Comparison of ENCODE assay signal across 8 mouse cellular contexts in the genomic region with DNA sequence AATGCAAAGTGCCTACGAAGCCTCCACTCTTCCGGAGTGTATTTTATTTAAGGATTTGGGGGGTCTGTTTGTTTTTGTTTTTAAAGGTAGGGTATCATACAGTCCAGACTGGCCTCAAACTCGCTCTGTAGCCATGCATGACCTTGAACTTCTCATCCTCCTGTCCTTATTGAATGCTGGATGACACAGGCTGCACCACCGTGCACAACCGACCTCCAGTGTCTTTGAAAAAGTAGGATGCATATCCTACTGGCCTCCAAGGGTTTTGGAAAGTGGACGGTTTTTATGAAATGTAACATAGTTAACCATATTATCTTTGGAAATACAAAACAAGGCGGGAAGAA. TPM values are rescaled to one million over a fixed set of nuclear protein-coding genes. Genes with fewer than 3 reads are reported as not detected.
DNase-seq lines count a peak whose midpoint lies in the region; ATAC-seq and TF ChIP-seq lines count a peak whose summit lies in the region.

No protein-coding gene starts in this region.

- H3K27ac ChIP-seq in heart, embryonic 13.5 days (replicated peaks): no peak overlapping the region
- H3K27ac ChIP-seq in bone marrow, adult 2 months (ENCODE audit: control insufficient read depth, insufficient read depth, low read depth, low read length, poor library complexity): no peak overlapping the region
- no peak overlapping the region for H3K27ac ChIP-seq in hindbrain, embryonic 12.5 days
- H3K27ac ChIP-seq in midbrain, embryonic 10.5 days (replicated peaks): peak overlapping the region; percentile 85

- no peak for ATAC-seq in heart, embryonic 13.5 days (ENCODE audit: extremely low read depth, insufficient number of reproducible peaks, low FRiP score, low TSS enrichment)
- peak; percentile 67 for ATAC-seq in hindbrain, embryonic 12.5 days (ENCODE audit: low FRiP score)
- no peak for ATAC-seq in erythroid progenitor cell, adult 5-6 weeks (replicated peaks; ENCODE audit: low FRiP score, poor library complexity, severe bottlenecking)

- H3K9me3 ChIP-seq in heart, embryonic 13.5 days: peaks cover 2% of the 10 kb centered on the region; the same call in 1 of the 2 replicates
- peaks cover 7% of the 10 kb centered on the region; the same call in 1 of the 2 replicates for H3K9me3 ChIP-seq in hindbrain, embryonic 12.5 days (replicated peaks)
- H3K9me3 ChIP-seq in midbrain, embryonic 10.5 days (replicated peaks): peaks cover 16% of the 10 kb centered on the region

- H3K4me1 ChIP-seq in heart, embryonic 13.5 days: peaks cover 11% of the 10 kb centered on the region
- H3K4me1 ChIP-seq in bone marrow, adult 2 months (ENCODE audit: control insufficient read depth, insufficient read depth, low read length): peaks cover 1% of the 10 kb centered on the region; the same call in 1 of the 2 replicates
- peaks cover 7% of the 10 kb centered on the region for H3K4me1 ChIP-seq in hindbrain, embryonic 12.5 days
- peaks cover 13% of the 10 kb centered on the region for H3K4me1 ChIP-seq in midbrain, embryonic 10.5 days

- peak overlapping the region; percentile 60 for H3K4me3 ChIP-seq in heart, embryonic 13.5 days
- peak overlapping the region; percentile 27 for H3K4me3 ChIP-seq in bone marrow, adult 2 months (replicated peaks; ENCODE audit: control insufficient read depth, low read depth, low read length)
- H3K4me3 ChIP-seq in hindbrain, embryonic 12.5 days: peak overlapping the region; percentile 43
- peak overlapping the region; percentile 65 for H3K4me3 ChIP-seq in midbrain, embryonic 10.5 days

- H3K27me3 ChIP-seq in heart, embryonic 13.5 days (replicated peaks): peaks cover 15% of the 10 kb centered on the region
- no peaks in the 10 kb centered on the region; the same call in 1 of the 2 replicates for H3K27me3 ChIP-seq in hindbrain, embryonic 12.5 days
- peaks cover 22% of the 10 kb centered on the region; the same call in 1 of the 2 replicates for H3K27me3 ChIP-seq in midbrain, embryonic 10.5 days (ENCODE audit: low read depth, poor library complexity, severe bottlenecking)

- no peak for DNase-seq in heart, adult 8-10 months (ENCODE audit: low spot score)
- no peak for DNase-seq in midbrain, embryonic 10.5 days (ENCODE audit: low spot score)
- no peak for DNase-seq in frontal cortex, postnatal 36 days (ENCODE audit: low spot score in 2 of 2)
- DNase-seq in cerebellum, adult 9-10 months: no peak

- no peak for TF ChIP-seq CTCF in bone marrow, adult 2 months (IDR thresholded peaks at IDR 0.05; ENCODE audit: control insufficient read depth, insufficient read depth, low read length)

- peak overlapping the region; percentile 78 for H3K9ac ChIP-seq in heart, embryonic 13.5 days
- H3K9ac ChIP-seq in hindbrain, embryonic 12.5 days: peak overlapping the region; percentile 29

- H3K4me2 ChIP-seq in heart, embryonic 13.5 days: peak overlapping the region; percentile 86
- H3K4me2 ChIP-seq in hindbrain, embryonic 12.5 days (replicated peaks): peak overlapping the region; percentile 56

- no peaks in the 10 kb centered on the region for H3K36me3 ChIP-seq in heart, embryonic 13.5 days
- no peaks in the 10 kb centered on the region for H3K36me3 ChIP-seq in hindbrain, embryonic 12.5 days
- H3K36me3 ChIP-seq in midbrain, embryonic 10.5 days: no peaks in the 10 kb centered on the region

- 35% methylated on average over 7 of the region's 7 CpGs for WGBS in heart, embryonic 13.5 days
- WGBS in bone marrow, adult 2 months: 38% methylated on average over 7 of the region's 7 CpGs
- 32% methylated on average over 7 of the region's 7 CpGs for WGBS in hindbrain, embryonic 12.5 days
- WGBS in midbrain, embryonic 10.5 days: 39% methylated on average over 7 of the region's 7 CpGs

- TF ChIP-seq POLR2A in bone marrow, adult 2 months (IDR thresholded peaks at IDR 0.05; ENCODE audit: borderline replicate concordance, control insufficient read depth, low read depth, low read length): no peak

RNA-seq across cellular contexts. Expression of gene Ccdc13, which starts 0.3 kb away (rescaled TPM):
- polyA plus RNA-seq in heart, embryonic 13.5 days (2015; fragmentation: Nextera tagmentation; extraction: Ambion mirVana): 0.05 TPM in 1 of 2 replicates, not detected in the other
- under 1 TPM in 2 of 4 experiments, not detected in 2; 0.12 to 0.27 TPM for total RNA-seq in heart, adult 8-10 months (2022)
- polyA plus RNA-seq in bone marrow, adult 2 months (2011; ENCODE audit: insufficient read depth, insufficient read length, low replicate concordance, missing spikeins): not detected in 2 replicates
- 2.9 and 4.4 TPM in 2 replicates for polyA plus RNA-seq in hindbrain, embryonic 12.5 days (2016; fragmentation: Nextera tagmentation; extraction: Ambion mirVana)
- polyA plus RNA-seq in midbrain, embryonic 10.5 days (2016; fragmentation: Nextera tagmentation; extraction: Ambion mirVana): 2.4 and 2.9 TPM in 2 replicates
- not detected in 2 replicates for total RNA-seq in erythroid progenitor cell, adult 5-6 weeks (2015; ENCODE audit: low replicate concordance)
- not detected in 2 replicates for total RNA-seq in erythroid progenitor cell, adult 5-6 weeks (2017; ENCODE audit: low replicate concordance)

RNA-seq across cellular contexts. Expression of gene Higd1a, which starts 18.6 kb away (rescaled TPM):
- 230 and 277 TPM in 2 replicates for polyA plus RNA-seq in heart, embryonic 13.5 days (2015; fragmentation: Nextera tagmentation; extraction: Ambion mirVana)
- total RNA-seq in heart, adult 8-10 months (2022): 100 to 1,000 TPM; 186 to 221 (median 198) TPM
- 52.3 and 68.9 TPM in 2 replicates for polyA plus RNA-seq in bone marrow, adult 2 months (2011; ENCODE audit: insufficient read depth, insufficient read length, low replicate concordance, missing spikeins)
- 139 and 144 TPM in 2 replicates for polyA plus RNA-seq in hindbrain, embryonic 12.5 days (2016; fragmentation: Nextera tagmentation; extraction: Ambion mirVana)
- polyA plus RNA-seq in midbrain, embryonic 10.5 days (2016; fragmentation: Nextera tagmentation; extraction: Ambion mirVana): 207 and 245 TPM in 2 replicates
- 23.4 and 24.3 TPM in 2 replicates for total RNA-seq in erythroid progenitor cell, adult 5-6 weeks (2015; ENCODE audit: low replicate concordance)
- total RNA-seq in erythroid progenitor cell, adult 5-6 weeks (2017; ENCODE audit: low replicate concordance): 11.7 and 19.4 TPM in 2 replicates

RNA-seq across cellular contexts. Expression of gene Hhatl, which starts 47.3 kb away (rescaled TPM):
- 10.3 and 10.7 TPM in 2 replicates for polyA plus RNA-seq in heart, embryonic 13.5 days (2015; fragmentation: Nextera tagmentation; extraction: Ambion mirVana)
- 100 to 1,000 TPM; 100 to 119 (median 118) TPM for total RNA-seq in heart, adult 8-10 months (2022)
- not detected in 2 replicates for polyA plus RNA-seq in bone marrow, adult 2 months (2011; ENCODE audit: insufficient read depth, insufficient read length, low replicate concordance, missing spikeins)
- 0.13 and 0.15 TPM in 2 replicates for polyA plus RNA-seq in hindbrain, embryonic 12.5 days (2016; fragmentation: Nextera tagmentation; extraction: Ambion mirVana)
- polyA plus RNA-seq in midbrain, embryonic 10.5 days (2016; fragmentation: Nextera tagmentation; extraction: Ambion mirVana): not detected in 2 replicates
- total RNA-seq in erythroid progenitor cell, adult 5-6 weeks (2015; ENCODE audit: low replicate concordance): not detected in 2 replicates
- not detected in 2 replicates for total RNA-seq in erythroid progenitor cell, adult 5-6 weeks (2017; ENCODE audit: low replicate concordance)

RNA-seq across cellular contexts. Expression of gene Ackr2, which starts 58.6 kb away (rescaled TPM):
- 0.64 and 0.79 TPM in 2 replicates for polyA plus RNA-seq in heart, embryonic 13.5 days (2015; fragmentation: Nextera tagmentation; extraction: Ambion mirVana)
- total RNA-seq in heart, adult 8-10 months (2022): 1 to 10 TPM in 3 of 4 experiments, under 1 TPM in 1; 0.87 to 2.2 (median 1.3) TPM
- not detected in 2 replicates for polyA plus RNA-seq in bone marrow, adult 2 months (2011; ENCODE audit: insufficient read depth, insufficient read length, low replicate concordance, missing spikeins)
- polyA plus RNA-seq in hindbrain, embryonic 12.5 days (2016; fragmentation: Nextera tagmentation; extraction: Ambion mirVana): 1.2 and 1.3 TPM in 2 replicates
- polyA plus RNA-seq in midbrain, embryonic 10.5 days (2016; fragmentation: Nextera tagmentation; extraction: Ambion mirVana): 0.78 and 0.84 TPM in 2 replicates
- total RNA-seq in erythroid progenitor cell, adult 5-6 weeks (2015; ENCODE audit: low replicate concordance): not detected in 2 replicates
- total RNA-seq in erythroid progenitor cell, adult 5-6 weeks (2017; ENCODE audit: low replicate concordance): not detected in 2 replicates
